Mouse (Mus musculus) lung, postnatal 36 days (tissue): ENCODE data around the gene Zcchc7.
"Not testable (repeated sequence)": the region's sequence is repeated elsewhere in the genome, so short reads cannot be mapped to it uniquely, and the experiment has no call there.

Experiments
- DNase-seq: peaks from one replicate; pipeline ENCODE4 v3.0.0; 2022; ENCODE audit warnings: mixed read lengths

Zcchc7 gene

GRCm38 (mm10) chr4:44920831-44921230, 165.2 kb downstream of the Zcchc7 start:
- no peak for DNase-seq

GRCm38 (mm10) chr4:44922466-44923128, 166.9 kb downstream of the Zcchc7 start:
- DNase-seq = no peak

GRCm38 (mm10) chr4:44923129-44923481, 167.4 kb downstream of the Zcchc7 start:
- DNase-seq = no peak

GRCm38 (mm10) chr4:44927934-44928333, 172.3 kb downstream of the Zcchc7 start:
- DNase-seq = no peak

GRCm38 (mm10) chr4:44928790-44929189, 173.1 kb downstream of the Zcchc7 start:
- DNase-seq = no peak

- DNase-seq = no peak
Measured at GRCm38 (mm10) chr4:44930406-44930805, 174.7 kb downstream of the Zcchc7 start.

GRCm38 (mm10) chr4:44931732-44932131, 176.1 kb downstream of the Zcchc7 start:
- DNase-seq = no peak

- no peak for DNase-seq
Measured at GRCm38 (mm10) chr4:44938359-44939340, 183.0 kb downstream of the Zcchc7 start.

GRCm38 (mm10) chr4:44939576-44940249, 184.0 kb downstream of the Zcchc7 start:
- DNase-seq = no peak

GRCm38 (mm10) chr4:44940286-44940685, 184.6 kb downstream of the Zcchc7 start:
- DNase-seq = no peak

- DNase-seq = no peak
Measured at GRCm38 (mm10) chr4:44942237-44942636, 186.6 kb downstream of the Zcchc7 start.

GRCm38 (mm10) chr4:44943480-44943879, 187.8 kb downstream of the Zcchc7 start:
- DNase-seq = no peak

GRCm38 (mm10) chr4:44944426-44945075, 188.9 kb downstream of the Zcchc7 start:
- DNase-seq = no peak

- not testable (repeated sequence) for DNase-seq
Measured at GRCm38 (mm10) chr4:44946126-44946525, 190.4 kb downstream of the Zcchc7 start.

GRCm38 (mm10) chr4:44947464-44947863, 191.8 kb downstream of the Zcchc7 start:
- DNase-seq = no peak

GRCm38 (mm10) chr4:44948314-44948713, 192.6 kb downstream of the Zcchc7 start:
- no peak for DNase-seq

GRCm38 (mm10) chr4:44953041-44953440, 197.4 kb downstream of the Zcchc7 start:
- no peak for DNase-seq

- DNase-seq = no peak
Measured at GRCm38 (mm10) chr4:44958776-44959175, 203.1 kb downstream of the Zcchc7 start.

- DNase-seq = no peak
Measured at GRCm38 (mm10) chr4:44959220-44959619, 203.5 kb downstream of the Zcchc7 start.

GRCm38 (mm10) chr4:44963156-44963555, 207.5 kb downstream of the Zcchc7 start:
- no peak for DNase-seq

GRCm38 (mm10) chr4:44965175-44965574, 209.5 kb downstream of the Zcchc7 start:
- no peak for DNase-seq

GRCm38 (mm10) chr4:44965736-44966135, 210.1 kb downstream of the Zcchc7 start:
- DNase-seq = no peak

GRCm38 (mm10) chr4:44967402-44967801, 211.7 kb downstream of the Zcchc7 start:
- no peak for DNase-seq
